Mouse (Mus musculus): ENCODE measurements around the gene Fam169b.

The Fam169b gene

GRCm38 (mm10) chr7:68395707-68396333 lies 122.2 kb downstream of the Fam169b start:
- DNase-seq (ENCODE audit: low read depth, low spot score), result no peak

DNA sequence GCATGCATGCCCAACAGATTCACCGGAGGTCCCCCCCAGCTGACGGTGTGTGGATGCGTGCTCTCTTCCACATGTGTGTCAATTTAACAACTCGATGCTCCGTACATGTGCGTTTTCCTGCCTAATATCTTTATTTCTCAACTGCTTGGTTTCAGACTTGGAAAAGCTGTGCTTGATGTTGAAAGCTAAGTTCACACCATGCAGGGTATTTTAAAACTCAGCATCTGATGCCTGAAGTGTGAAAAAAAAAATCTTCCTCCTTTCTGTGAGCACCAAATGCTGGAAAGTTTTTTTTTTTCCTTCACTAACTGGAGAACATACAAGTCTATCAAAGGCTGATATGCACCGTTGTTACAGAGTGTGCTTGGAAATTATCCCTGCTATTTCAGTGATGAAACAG lies 126.9 kb downstream of the Fam169b start:
- DNase-seq (ENCODE audit: low read depth, low spot score), result no peak

- DNase-seq (ENCODE audit: low read depth, low spot score), result no peak
These were observed 135.0 kb downstream of the Fam169b start for GRCm38 (mm10) chr7:68408611-68409010.
